Mouse (Mus musculus) frontal cortex, postnatal 36 days (tissue): ENCODE results near the gene Gpr162.
A peak's percentile ranks its signal among the peaks of the same experiment; 100 is the strongest.
"Not testable (repeated sequence)": the region's sequence is repeated elsewhere in the genome, so short reads cannot be mapped to it uniquely, and the experiment has no call there.

Experiments used
- DNase-seq, 2 experiments: peaks; one replicate each; pipeline ENCODE4 v3.0.0; 2022; ENCODE audit warnings: low spot score in 2 of 2

Gpr162 gene

DNA sequence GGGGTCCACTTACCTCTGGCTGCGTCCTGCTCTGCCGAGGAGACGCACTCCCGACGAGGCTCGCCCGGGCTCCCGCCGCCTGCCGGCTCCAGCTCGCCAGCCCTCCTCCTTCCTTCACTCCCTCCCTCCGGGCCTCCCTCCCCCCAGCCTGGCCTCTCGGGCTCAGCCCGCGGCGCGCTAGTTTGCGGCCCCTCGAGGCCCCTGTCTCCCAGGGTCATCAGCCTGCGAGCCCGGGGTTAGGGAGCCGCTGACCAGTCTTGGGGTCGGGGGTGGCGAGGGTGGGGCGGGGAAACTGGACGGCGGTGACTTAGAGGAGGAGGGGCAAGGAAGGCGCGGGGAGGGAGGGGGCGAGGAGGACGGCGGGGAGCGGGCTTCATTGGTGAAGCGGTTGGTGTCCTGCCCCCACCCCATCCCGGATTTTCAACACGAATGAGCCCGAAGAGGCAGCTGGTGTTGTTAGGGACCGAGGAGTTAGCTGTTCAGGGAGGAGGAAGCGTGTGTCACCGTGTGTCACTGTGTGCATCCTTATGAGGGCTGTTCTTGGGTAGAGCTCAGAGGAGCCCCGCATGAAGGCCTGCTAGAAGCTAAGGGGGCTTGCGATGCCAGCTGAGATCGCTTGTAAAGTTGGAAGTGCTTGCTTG is at the start of gene Gpr162:
Gene Gpr162 (minus strand): TSS at position 326 of the 641 bp plus-strand sequence.
- DNase-seq: peak; percentile 73 to 75

DNA sequence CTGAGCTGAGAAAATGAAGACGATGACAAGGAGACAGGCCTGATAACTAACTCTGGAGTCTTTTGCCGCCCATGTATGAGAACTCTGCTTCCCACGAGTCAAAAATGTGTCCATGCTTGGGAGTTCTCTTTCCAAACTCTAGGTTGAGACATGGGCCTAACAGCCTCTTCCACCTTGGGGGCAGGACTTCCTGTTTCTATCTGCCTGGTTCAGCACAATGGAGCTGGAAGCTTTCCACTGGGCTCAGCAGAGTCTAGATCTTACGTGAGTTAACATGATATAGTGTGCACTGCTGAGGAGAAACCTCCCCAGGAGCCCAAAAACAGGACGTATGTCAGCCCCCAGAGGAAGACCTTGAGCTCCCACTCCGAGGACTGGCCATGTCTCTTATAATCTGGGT is 49.4 kb upstream of the Gpr162 start:
- DNase-seq: no peak

DNA sequence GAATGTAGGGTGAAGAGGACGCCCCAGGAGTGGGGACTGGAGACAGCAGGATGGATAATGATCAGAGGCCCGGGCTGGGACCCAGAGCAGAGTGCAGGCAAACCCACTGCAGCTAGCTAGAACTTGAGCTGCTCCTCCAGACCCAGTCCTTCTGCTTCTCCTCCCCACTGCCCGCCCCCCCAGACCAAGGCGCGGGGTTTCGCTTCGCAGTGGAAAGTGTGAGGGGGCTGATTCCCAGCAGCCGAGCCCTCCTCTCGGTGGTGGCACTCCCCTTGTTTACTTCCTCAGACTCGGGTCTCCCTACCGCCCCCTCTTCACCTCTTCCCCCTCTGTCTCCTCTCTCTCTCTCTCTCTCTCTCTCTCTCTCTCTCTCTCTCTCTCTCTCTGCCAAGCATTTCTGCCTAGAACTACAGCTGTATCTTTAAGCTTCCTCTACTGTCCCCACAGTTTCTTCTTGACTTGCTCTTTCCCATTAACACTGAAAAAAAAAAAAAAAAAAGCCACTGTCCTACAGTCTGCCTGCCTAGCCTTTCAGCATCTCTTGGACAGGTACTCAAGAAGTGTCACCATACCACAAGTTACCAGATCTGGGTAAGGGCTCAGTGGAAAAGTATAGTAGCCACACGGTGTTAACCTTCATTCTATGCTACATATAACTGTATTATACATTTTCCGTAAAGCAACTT is 47.9 kb upstream of the Gpr162 start, which contains the start of gene Lag3:
Gene Lag3 (minus strand): TSS at position 173 of the 686 bp plus-strand sequence.
- DNase-seq: no peak

DNA sequence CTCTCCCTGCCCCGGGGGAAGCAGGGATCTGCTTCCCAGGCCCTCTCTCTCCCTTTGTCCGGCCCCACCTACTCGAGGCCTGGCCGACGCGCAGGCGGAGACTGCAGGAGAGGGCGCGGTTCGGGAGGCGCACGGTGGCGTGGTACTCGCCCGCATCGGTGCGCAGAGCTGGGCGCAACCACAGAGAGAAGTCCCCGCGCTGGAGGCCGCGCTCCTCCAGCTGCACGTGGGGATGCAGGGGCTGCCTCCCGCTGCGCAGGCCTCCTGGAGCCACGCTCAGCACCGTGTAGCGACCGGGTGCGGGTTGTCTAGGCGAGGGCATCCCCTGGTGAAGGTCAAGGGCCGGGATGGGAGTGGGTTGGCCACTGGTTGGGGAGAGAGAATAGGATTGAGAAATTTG is 46.2 kb upstream of the Gpr162 start:
- DNase-seq: no peak

DNA sequence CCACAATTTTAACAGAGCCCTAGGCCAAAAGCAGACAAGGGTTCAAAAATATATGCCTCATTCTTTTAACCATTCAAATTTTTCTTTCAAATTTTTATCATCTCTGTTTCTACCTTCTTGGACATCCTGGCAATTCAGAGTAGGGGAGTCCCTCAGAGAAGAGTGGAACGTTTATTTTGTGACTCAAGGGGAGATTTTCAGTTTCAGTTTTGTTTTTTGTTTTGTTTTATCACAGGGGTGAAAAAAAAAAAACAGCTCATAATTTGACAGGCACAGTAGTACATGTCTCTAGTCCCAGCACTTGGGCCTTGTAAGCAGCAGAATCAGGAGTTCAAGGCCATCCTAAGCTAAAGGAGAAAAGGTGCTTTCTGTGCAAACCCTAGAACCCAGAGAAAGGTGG is 44.0 kb upstream of the Gpr162 start:
- DNase-seq: no peak

DNA sequence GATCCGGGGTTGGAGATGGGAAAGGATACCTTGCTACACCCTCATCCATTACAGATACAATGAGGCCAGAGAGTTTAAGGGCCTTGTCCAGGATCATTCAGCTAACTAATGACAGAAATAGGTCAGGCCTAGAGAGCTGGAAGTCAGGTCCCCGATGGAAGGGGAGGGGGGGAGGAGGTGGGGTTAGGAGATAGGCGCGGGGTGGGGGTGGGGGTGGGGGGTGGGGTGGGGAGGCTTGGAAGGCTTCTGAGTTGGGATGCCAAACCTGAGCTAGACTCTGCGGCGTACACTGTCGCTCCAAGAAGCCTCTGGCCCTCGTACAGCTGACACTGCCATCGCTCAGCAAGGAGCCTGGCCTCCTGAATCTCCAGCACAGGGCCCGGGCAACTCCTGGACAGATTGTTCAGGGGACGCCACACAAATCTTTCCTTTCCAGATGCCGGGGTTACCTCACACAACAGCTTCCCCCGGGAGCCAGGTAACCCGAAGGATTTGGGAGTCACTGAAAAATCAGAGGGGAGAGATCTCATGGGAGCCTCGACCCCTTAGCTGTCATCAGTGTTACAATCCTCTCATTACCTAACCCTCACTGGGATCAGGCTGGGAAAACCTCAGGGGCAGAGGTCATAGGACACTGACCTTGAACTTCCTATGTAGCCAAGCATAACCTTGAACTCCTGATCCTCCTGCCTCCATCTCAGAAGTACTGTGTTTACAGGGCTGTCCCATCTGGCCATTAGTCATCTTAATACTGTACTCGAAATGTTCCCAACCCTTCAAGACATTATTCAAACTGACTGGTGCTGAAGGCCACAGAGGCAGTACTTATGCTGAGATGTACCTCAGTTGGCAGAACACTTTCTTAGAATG is 41.4 kb upstream of the Gpr162 start:
- no peak for DNase-seq

DNA sequence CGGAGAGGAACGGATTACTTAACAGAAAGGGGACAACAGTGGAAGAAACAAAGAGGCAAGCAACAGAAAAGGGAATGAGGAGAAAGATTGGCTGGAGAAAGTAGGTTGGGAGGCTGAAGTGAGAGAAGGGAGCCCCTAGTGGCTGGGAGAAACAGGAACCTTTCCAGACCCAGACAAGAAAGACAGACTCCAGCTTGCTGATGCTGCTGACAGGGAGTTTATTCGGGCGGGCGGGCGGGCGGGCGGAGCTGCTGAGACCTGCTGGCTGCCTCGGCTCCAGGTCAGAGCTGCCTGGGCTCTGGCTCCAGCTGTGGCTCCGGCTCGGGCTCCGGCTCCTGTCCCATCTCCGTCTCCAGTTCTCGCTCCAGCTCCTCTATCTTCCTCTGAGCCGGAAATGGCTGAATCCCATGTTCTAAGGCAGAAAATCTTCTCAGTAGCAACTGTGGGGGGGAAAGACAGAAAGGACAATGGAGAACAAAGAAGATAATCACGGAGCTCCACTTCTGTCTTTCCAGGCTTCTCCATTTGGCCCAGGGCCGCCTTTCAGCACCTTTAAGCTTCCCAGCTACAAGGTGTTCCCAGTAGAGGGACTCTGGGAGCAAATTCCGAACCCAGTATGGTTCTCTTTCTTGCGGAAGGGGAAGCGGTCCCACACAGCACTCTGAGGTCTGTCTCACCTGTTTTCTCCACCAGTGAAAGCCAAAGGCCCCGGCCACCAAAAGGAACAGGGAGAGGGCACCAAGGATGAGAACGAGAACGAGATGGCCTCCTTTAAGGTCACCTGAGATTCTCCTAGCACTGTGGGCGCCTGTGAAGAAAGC is 40.6 kb upstream of the Gpr162 start:
- DNase-seq: peak; percentile 62 to 85

DNA sequence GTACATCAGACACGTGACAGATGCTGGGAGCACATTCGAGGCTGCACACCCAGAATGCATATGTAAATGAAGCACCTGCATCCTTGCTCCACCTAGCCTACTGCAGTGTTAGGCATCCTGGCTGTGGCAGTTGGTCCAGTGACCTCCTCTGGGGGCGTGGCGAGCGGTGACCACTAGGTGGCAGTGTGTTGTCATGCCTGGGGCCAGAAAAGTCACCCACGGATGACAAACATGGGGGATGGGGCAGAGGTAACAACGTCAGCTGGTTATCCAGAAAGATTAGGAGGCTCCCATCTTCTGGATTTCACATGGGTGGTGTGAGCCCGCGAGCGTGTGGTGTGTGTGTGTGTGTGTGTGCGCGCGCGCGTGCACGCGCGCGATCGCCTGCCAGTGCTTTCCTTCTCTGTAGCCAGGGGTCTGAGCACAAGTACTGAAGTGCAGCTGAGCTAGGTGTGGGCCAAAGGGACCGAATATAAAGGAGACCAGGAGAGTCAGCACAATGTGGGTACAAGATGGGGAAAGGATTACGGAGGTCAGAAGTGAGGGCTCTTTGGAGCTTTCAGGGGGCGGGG is 39.9 kb upstream of the Gpr162 start:
- DNase-seq: peak; percentile 91 to 92

DNA sequence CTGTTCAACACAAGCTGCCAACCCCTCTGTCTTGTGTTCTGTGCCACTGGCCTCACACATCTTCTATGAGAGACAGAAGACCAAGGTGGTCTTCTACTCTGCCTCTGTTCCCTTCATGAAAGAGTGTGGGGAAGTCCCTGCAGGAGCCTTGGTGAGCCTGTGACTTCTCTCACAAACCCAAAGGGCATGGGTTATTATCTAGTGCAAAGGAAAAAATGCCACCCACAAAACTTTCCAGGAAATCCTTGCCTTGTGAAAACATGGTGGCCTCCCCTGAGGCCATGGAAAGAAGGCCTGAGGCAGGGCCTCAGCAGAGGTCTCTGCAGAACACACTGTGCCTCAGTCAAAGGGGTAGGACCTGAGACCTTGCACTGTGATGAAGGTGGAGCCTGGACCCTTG is 38.1 kb upstream of the Gpr162 start:
- DNase-seq: no peak

DNA sequence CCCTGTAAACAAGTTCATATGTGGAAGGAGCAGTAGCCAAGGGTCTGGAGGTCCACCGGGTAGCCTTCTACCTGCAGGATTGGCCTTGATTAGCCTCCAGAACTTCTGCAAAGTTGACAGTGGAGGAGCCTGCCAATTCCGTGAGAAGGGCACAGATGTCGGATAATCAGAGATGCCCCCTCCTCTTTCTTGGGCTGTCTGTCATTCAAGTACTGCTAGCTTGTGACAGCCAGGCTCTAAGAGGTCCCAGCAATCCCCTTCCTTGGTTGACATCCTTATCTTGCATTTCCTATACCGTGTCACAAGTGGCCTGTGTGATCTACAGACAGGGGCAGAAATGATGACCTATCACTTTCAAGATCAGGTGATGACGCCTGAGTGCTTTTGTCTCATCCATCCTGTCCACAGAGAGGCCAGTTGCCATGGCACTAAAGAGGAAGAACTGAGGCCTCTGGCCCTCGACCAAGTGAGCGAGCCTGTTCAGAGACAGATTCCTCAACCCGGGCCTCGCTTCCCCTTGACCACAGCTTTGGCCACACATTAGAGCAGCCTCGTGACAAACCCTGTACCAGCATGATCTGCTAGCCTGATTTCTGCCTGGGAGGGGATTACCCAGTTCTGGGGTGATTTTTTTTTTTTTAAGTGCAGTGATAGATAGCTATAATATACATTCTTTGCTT is 37.2 kb upstream of the Gpr162 start:
- no peak for DNase-seq

DNA sequence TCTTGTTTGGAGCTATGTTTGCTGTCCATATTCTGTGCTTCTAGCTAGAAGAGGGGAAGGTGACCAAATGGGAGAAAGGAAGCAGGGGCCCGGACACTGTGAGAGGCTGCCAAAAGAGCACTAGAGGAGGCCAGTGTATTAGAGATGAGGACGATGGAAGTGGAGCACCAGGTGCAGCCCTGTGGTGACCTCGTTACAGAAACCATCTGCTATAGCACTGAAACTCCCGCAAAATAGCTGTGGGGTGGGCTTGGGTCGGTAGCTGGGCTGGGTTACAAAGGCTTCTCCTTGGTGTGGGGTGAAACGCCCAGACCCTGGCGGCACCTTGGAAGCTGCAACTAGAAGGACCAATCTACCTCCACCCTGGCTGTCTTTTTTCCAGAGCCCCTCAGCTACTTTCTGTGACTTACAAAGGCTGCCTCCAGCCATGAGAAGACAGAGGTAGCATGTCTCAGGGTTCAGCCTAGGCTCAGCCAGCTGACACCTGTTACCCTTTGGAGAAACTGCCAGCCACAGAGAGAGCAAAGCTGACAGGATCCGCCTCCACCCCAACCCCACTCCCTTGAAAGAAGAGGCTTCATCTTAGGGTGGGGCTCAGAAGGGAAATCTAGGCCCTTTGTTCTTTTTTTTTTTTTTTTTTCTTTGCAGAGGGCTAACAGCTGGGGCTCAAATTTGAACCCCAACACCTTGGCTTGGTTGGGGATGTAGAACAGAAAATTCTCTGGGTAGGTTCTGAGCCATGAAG is 36.4 kb upstream of the Gpr162 start:
- no peak for DNase-seq

DNA sequence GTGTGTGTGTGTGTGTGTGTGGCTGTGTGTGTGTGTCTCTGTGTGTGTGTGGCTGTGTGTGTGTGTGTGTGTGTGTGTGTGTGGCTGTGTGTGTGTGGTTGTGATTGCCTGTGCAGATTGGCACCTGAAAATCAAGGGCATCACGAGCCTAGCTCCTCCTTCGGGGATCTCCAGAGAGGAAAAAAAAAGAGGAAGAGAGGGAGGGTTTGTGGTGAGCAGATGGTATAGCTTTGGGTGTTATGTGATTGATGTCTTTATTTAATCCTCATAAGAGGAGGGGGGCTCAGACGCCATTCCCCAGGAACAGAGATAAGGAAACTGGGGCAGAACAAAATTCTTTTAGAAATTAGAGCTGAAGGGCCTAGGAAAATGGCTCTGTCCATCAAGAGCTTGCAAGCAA is 34.6 kb upstream of the Gpr162 start:
- no peak for DNase-seq

DNA sequence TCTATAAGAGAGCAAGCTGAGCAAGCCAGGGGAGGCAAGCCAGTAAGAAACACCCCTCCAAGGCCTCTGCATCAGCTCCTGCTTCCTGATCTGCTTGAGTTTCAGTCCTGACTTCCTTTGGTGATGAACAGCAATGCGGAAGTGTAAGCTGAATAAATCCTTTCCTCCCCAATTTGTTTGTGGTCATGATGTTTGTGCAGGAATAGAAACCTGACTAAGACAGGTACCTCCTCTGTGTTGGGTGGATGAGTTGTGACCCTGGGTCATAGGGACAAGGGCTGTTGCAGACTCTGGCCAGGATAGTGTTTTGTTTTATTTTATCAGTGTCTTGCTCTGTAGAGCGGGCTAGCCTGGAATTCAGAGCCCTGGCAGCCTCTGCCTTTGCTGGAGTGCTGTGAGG is 30.3 kb upstream of the Gpr162 start:
- not testable (repeated sequence) for DNase-seq

DNA sequence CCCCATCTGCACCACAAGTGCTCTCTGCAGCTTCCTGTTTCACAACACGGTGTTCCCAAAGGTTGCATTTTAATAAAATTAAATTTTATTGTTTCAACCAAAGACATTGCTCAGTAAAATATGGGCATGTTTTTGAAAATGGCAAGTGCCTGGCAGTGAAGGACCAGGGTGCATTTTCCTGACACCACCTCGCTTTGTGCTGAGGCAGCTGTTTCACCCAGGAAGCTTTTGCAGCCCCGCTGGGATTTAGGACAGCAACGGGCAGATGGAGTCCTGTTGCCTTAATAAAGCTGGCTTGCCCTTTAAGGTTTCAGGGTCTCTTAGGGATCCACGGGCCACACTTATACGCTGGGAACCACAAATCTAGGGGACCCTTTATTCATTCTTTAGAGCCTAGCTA is 27.2 kb upstream of the Gpr162 start:
- DNase-seq: no peak

DNA sequence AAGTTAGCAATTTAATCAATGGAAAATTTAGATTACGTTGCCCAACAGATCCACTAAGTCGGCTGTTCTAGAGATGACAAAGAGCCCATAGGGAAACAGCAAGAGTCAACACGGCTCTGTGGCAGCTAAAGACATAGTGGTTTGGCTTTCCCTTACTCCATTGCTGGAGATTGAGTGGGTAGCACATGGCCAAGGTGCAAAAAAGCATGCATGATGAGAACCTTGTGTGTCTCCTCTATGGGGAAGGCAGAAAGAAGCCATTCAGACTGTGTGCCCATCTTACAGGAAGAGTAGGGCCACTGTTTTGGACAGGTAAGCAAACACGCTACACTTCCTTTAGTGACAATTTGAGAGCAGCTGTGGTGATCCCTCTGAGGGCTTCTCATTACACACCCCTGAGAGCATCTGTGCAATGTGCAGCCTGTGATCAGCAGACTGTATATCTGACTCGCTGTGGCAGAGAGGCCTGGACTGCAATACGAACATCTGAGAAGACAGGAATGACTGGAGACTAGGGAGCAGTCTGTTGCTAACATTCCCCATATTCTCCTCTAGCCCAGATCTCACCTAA is 24.9 kb upstream of the Gpr162 start:
- DNase-seq: no peak

DNA sequence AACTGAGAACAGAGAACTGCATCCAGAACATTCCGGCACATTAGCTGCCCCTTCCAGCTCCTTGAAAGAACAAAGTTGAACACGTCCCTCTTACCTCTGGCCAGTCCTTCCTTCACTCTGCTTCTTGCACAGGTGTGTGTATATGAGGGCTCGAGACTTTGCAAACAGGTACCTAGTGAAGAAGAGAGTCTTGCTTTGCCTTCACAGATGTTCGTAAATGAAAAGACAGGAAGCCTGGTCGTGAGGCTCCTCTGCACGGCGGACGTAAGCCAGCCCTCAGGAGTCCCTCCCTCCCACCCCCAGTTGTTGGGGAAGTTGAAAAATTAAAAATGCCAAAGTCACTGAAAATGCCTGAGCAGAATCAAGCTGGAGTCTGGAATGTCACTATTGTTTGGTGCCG is 24.2 kb upstream of the Gpr162 start, which contains the start of gene Cd4:
Gene Cd4 (minus strand): TSS at position 236 of the 400 bp plus-strand sequence.
- no peak for DNase-seq

DNA sequence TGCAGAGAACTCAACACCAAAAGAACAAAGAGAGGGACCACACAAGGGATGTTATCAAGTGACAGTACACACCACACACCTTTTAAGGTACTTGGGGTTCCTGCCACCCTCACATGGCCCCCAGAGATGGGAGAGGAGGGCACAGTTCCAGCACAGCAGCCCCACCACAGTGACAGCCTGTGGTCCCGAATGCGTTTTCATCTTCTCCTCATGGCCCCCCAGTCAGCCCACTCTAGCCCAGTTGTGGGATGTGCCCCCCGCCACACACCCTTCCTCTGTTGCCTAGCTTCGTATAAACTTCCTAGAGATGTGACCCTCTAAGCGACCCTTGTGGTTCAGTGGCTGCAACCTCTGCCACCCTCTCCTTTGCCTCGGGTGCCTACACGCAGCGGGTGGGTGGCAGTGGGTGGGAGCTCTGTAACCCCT is 22.2 kb upstream of the Gpr162 start:
- DNase-seq: no peak

DNA sequence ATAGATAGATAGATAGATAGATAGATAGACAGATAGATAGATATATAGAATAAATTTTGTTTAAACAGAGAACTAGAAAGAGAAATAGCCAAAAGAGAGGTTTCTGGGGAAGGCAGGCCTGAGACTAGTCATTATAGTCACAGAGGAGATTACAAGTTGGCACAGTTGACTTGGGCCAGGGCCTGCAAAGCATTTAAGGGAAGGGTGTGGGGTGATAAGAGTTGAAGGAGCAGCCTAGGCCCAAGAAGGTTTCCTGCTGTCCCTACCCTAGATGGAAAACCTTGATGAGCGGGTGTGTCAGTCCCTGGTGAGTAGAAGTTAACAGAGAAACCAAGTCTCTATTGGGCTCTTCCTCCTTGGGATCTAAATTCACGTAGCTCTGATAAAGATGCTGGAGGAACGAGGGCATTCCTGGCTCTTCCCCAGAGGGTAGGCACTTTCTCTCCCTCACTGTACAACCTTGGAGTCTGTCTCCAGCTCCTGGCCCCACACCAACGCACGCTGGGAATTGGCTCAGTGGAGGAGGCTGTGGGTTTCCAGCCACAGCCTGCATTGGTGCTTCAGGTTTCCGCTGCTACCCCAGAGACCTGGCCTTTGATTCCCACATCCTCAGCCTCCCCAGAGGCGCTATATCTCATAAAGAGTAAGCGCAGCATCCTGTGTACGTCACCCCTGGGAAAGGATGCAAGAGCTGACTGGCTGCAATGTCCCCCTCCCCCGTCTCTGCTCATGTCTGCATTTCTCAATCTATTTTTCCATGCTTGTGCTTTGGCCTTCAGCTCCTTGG is 21.1 kb upstream of the Gpr162 start:
- DNase-seq: no peak

DNA sequence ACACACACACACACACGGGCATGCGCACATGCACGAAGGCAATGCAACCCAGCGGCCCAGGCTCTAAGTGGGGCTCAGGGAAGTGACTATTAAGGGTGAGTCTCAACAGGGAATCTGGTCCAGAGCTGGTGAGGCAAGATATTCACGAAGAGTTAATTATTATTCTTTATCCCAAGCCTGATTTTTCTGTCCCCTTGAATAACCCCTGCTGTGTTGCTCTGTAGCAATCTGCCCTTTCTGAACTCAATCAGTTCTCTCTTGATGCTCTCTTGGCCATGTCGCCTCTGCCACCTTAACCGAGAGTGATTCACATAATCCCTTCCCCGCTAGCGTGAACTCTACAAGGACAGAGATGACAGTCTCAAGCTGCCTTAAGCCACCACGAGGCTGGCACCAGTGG is 19.6 kb upstream of the Gpr162 start:
- no peak for DNase-seq
